In the genomic region with DNA sequence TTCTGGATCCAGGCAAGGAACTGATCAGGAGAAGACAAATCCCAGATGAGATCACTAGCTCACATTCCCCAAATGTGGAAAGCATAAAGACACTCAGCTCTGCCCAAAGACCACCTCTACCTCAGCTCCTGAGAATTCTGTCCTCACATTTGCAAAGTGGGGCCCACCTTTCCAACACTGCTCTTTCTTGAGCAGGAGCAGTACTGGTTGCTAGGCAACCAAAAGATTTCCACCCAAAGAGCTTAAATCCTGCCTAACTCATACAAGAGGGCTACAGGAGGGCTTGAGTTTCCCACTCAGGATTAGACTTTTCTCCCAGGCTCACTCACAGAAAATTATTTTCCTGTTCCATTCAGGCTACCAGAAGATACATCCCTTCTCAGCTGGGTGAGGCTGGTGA, we compare ENCODE assay signal across 23 mouse cellular contexts.
A peak's percentile ranks its signal among the peaks of the same experiment; 100 is the strongest.
DNase-seq lines count a peak whose midpoint lies in the region; ATAC-seq lines count a peak whose summit lies in the region.
"Had no signal": no experiment of that assay in that cellular context is flagged by ENCODE, and none has a peak within 500 bp of the region (broad histone marks: within the 10 kb centered on the region; RNA-seq: fewer than 3 reads in every experiment).

No protein-coding gene starts in this region.

- peak; percentile 63 for ATAC-seq in embryonic facial prominence, embryonic 14.5 days (ENCODE audit: low read depth)
- peak; percentile 54; the same call in 1 of the 2 replicates for ATAC-seq in hindbrain, embryonic 16.5 days
- ATAC-seq in midbrain, embryonic 14.5 days (ENCODE audit: low FRiP score, low TSS enrichment): no peak

- H3K27ac ChIP-seq in embryonic facial prominence, embryonic 14.5 days (replicated peaks; ENCODE audit: low read depth, low read length): no peak overlapping the region
- H3K27ac ChIP-seq in embryonic facial prominence, embryonic 10.5 days (replicated peaks): no peak overlapping the region
- no peak overlapping the region for H3K27ac ChIP-seq in hindbrain, embryonic 16.5 days (ENCODE audit: low read depth, low read length)
- H3K27ac ChIP-seq in hindbrain, embryonic 10.5 days: no peak overlapping the region
- no peak overlapping the region for H3K27ac ChIP-seq in midbrain, embryonic 14.5 days (replicated peaks; ENCODE audit: low read depth, low read length)
- H3K27ac ChIP-seq in midbrain, embryonic 10.5 days (replicated peaks): no peak overlapping the region
- H3K27ac ChIP-seq: heart, adult 2 months; heart, embryonic 13.5 days; hindbrain, embryonic 12.5 days; limb, embryonic 15.5 days; liver, embryonic 14.5 days; neural tube, embryonic 12.5 days had no signal

- no peak overlapping the region for H3K4me2 ChIP-seq in embryonic facial prominence, embryonic 14.5 days (ENCODE audit: low read depth, low read length)
- H3K4me2 ChIP-seq in hindbrain, embryonic 16.5 days (ENCODE audit: low read length): no peak overlapping the region
- no peak overlapping the region for H3K4me2 ChIP-seq in midbrain, embryonic 14.5 days (ENCODE audit: low read length)
- H3K4me2 ChIP-seq: heart, embryonic 13.5 days; hindbrain, embryonic 12.5 days; limb, embryonic 15.5 days; neural tube, embryonic 12.5 days had no signal

- no peaks in the 10 kb centered on the region for H3K4me1 ChIP-seq in embryonic facial prominence, embryonic 14.5 days (ENCODE audit: control insufficient read depth, insufficient read depth, low read length)
- no peaks in the 10 kb centered on the region; the same call in 1 of the 2 replicates for H3K4me1 ChIP-seq in embryonic facial prominence, embryonic 10.5 days
- no peaks in the 10 kb centered on the region for H3K4me1 ChIP-seq in hindbrain, embryonic 16.5 days (ENCODE audit: control insufficient read depth, insufficient read depth, low read depth, low read length)
- H3K4me1 ChIP-seq in hindbrain, embryonic 10.5 days (replicated peaks): no peaks in the 10 kb centered on the region
- H3K4me1 ChIP-seq in midbrain, embryonic 14.5 days (ENCODE audit: control insufficient read depth, insufficient read depth, low read length): 0 out of 2 replicates have a peak, but pooled peaks cover 2% of the 10 kb centered on the region
- peaks cover 4% of the 10 kb centered on the region; the same call in 1 of the 2 replicates for H3K4me1 ChIP-seq in midbrain, embryonic 10.5 days
- H3K4me1 ChIP-seq: heart, embryonic 13.5 days; hindbrain, embryonic 12.5 days; limb, embryonic 15.5 days; neural tube, embryonic 12.5 days had no signal

- no peaks in the 10 kb centered on the region for H3K36me3 ChIP-seq in embryonic facial prominence, embryonic 14.5 days (ENCODE audit: control insufficient read depth, insufficient read depth, low read length)
- H3K36me3 ChIP-seq in embryonic facial prominence, embryonic 10.5 days (replicated peaks): no peaks in the 10 kb centered on the region
- no peaks in the 10 kb centered on the region for H3K36me3 ChIP-seq in hindbrain, embryonic 16.5 days (ENCODE audit: control insufficient read depth, insufficient read depth, low read length)
- no peaks in the 10 kb centered on the region for H3K36me3 ChIP-seq in hindbrain, embryonic 10.5 days
- no peaks in the 10 kb centered on the region for H3K36me3 ChIP-seq in midbrain, embryonic 14.5 days (ENCODE audit: control insufficient read depth, insufficient read depth, low read length)
- no peaks in the 10 kb centered on the region for H3K36me3 ChIP-seq in midbrain, embryonic 10.5 days
- H3K36me3 ChIP-seq: heart, embryonic 13.5 days; hindbrain, embryonic 12.5 days; limb, embryonic 15.5 days; neural tube, embryonic 12.5 days had no signal

- H3K4me3 ChIP-seq in embryonic facial prominence, embryonic 14.5 days (ENCODE audit: low read depth, low read length): no peak overlapping the region
- H3K4me3 ChIP-seq in embryonic facial prominence, embryonic 10.5 days: no peak overlapping the region
- no peak overlapping the region for H3K4me3 ChIP-seq in hindbrain, embryonic 16.5 days (ENCODE audit: low read length)
- no peak overlapping the region for H3K4me3 ChIP-seq in hindbrain, embryonic 10.5 days
- H3K4me3 ChIP-seq in midbrain, embryonic 14.5 days (replicated peaks; ENCODE audit: low read depth, low read length): no peak overlapping the region
- no peak overlapping the region for H3K4me3 ChIP-seq in midbrain, embryonic 10.5 days
- H3K4me3 ChIP-seq: heart, adult 2 months; heart, embryonic 13.5 days; hindbrain, embryonic 12.5 days; limb, embryonic 15.5 days; neural tube, embryonic 12.5 days had no signal

- DNase-seq in embryonic facial prominence, embryonic 14.5 days (ENCODE audit: low spot score): peak; percentile 46
- DNase-seq in embryonic facial prominence, embryonic 10.5 days (ENCODE audit: low spot score): no peak
- DNase-seq in hindbrain, embryonic 10.5 days (ENCODE audit: low spot score): no peak
- peak; percentile 41 for DNase-seq in midbrain, embryonic 14.5 days
- DNase-seq in midbrain, embryonic 10.5 days (ENCODE audit: low spot score): no peak
- DNase-seq in testis, postnatal 14 days (ENCODE audit: low spot score): no peak
- DNase-seq: adrenal gland, postnatal 10 days; cerebellum, adult 9-10 months; gastrocnemius, postnatal 36 days; heart, adult 2 months; kidney, adult 2 months; kidney, postnatal 14 days; lung, postnatal 4 days; retina, postnatal 1 day; right cerebral cortex, postnatal 25 days; spleen, adult 18-20 months; thymus, postnatal 25 days had no signal

- no peaks in the 10 kb centered on the region for H3K27me3 ChIP-seq in embryonic facial prominence, embryonic 14.5 days (replicated peaks; ENCODE audit: control insufficient read depth, insufficient read depth, low read length)
- no peaks in the 10 kb centered on the region for H3K27me3 ChIP-seq in embryonic facial prominence, embryonic 10.5 days (replicated peaks; ENCODE audit: low read depth, poor library complexity, severe bottlenecking)
- no peaks in the 10 kb centered on the region for H3K27me3 ChIP-seq in hindbrain, embryonic 16.5 days (replicated peaks; ENCODE audit: control insufficient read depth, insufficient read depth, low read length)
- no peaks in the 10 kb centered on the region for H3K27me3 ChIP-seq in hindbrain, embryonic 10.5 days (ENCODE audit: insufficient read depth, poor library complexity, severe bottlenecking)
- H3K27me3 ChIP-seq in midbrain, embryonic 14.5 days (ENCODE audit: control insufficient read depth, insufficient read depth, low read length): no peaks in the 10 kb centered on the region
- no peaks in the 10 kb centered on the region for H3K27me3 ChIP-seq in midbrain, embryonic 10.5 days (ENCODE audit: low read depth, poor library complexity, severe bottlenecking)
- H3K27me3 ChIP-seq: heart, embryonic 13.5 days; hindbrain, embryonic 12.5 days; limb, embryonic 15.5 days; neural tube, embryonic 12.5 days had no signal

- H3K9me3 ChIP-seq in embryonic facial prominence, embryonic 14.5 days (ENCODE audit: control insufficient read depth, low read length): 0 out of 2 replicates have a peak, but pooled peaks cover 3% of the 10 kb centered on the region
- no peaks in the 10 kb centered on the region for H3K9me3 ChIP-seq in embryonic facial prominence, embryonic 10.5 days
- no peaks in the 10 kb centered on the region for H3K9me3 ChIP-seq in hindbrain, embryonic 16.5 days (ENCODE audit: control insufficient read depth, low read length)
- no peaks in the 10 kb centered on the region for H3K9me3 ChIP-seq in hindbrain, embryonic 10.5 days
- H3K9me3 ChIP-seq in midbrain, embryonic 14.5 days (ENCODE audit: control insufficient read depth, low read length): no peaks in the 10 kb centered on the region
- no peaks in the 10 kb centered on the region for H3K9me3 ChIP-seq in midbrain, embryonic 10.5 days (replicated peaks)
- H3K9me3 ChIP-seq: heart, embryonic 13.5 days; hindbrain, embryonic 12.5 days; limb, embryonic 15.5 days; neural tube, embryonic 12.5 days had no signal

- no peak overlapping the region for H3K9ac ChIP-seq in embryonic facial prominence, embryonic 14.5 days (ENCODE audit: low read depth, low read length)
- H3K9ac ChIP-seq in hindbrain, embryonic 16.5 days (ENCODE audit: low read depth, low read length): no peak overlapping the region
- H3K9ac ChIP-seq in midbrain, embryonic 14.5 days (replicated peaks; ENCODE audit: low read length): no peak overlapping the region
- H3K9ac ChIP-seq: heart, embryonic 13.5 days; hindbrain, embryonic 12.5 days; limb, embryonic 15.5 days; liver, embryonic 14.5 days; neural tube, embryonic 12.5 days had no signal

Comparison
In these comparisons a context has a peak if more than half of its experiments do, and no peak if none do; other contexts are left out.
1. DNase-seq: peak in embryonic facial prominence, embryonic 14.5 days (single experiment) and midbrain, embryonic 14.5 days (single experiment); none in embryonic facial prominence, embryonic 10.5 days (single experiment), hindbrain, embryonic 10.5 days (single experiment), midbrain, embryonic 10.5 days (single experiment) and testis, postnatal 14 days (single experiment).